ENCODE assay signal across 9 mouse cellular contexts in the genomic region with DNA sequence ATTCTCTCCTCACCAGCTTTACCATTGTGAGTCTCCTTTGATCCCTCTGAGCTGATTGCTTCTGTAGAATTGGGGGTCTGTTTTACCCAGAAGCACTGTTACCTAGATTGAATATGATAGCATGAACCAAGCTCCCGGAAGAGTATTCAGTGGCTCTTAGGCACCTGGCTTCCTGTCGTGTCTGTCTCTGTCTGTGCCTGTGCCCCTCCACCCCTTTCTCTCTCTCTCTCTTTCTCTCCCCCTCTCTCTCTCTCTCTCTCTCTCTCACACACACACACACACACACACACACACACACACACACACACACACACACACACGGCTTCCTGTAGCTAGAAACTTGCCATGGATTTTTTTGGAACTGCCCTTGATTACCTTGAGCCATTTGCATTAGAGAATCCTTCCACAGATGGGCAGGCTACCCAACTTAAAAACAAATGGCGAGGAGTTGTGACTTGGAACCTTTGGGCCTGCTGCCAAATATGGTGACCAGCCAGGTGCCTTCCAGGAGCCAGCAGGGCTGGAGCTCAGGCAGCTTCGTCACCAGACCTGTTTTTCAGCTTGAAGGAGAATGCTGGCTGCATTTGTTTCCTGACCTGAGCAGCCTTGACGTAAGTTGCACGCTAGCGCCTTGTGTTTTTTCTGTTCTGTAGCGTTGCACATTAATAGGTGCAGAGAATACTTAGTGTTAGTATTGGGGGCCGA. TPM values are rescaled to one million over a fixed set of nuclear protein-coding genes. Genes with fewer than 3 reads are reported as not detected.
DNase-seq lines count a peak whose midpoint lies in the region; ATAC-seq lines count a peak whose summit lies in the region.
"Had no signal": no experiment of that assay in that cellular context is flagged by ENCODE, and none has a peak within 500 bp of the region (broad histone marks: within the 10 kb centered on the region; RNA-seq: fewer than 3 reads in every experiment).

No protein-coding gene starts in this region.

- no peak overlapping the region for H3K4me3 ChIP-seq in embryonic facial prominence, embryonic 12.5 days
- H3K4me3 ChIP-seq: erythroblast, embryonic 14.5 days; limb, embryonic 13.5 days had no signal

- peak overlapping the region; percentile 36; the same call in 1 of the 2 replicates for H3K27ac ChIP-seq in embryonic facial prominence, embryonic 12.5 days
- H3K27ac ChIP-seq: limb, embryonic 13.5 days had no signal

- peak; percentile 50 to 78 for DNase-seq in urinary bladder, adult 18-20 months (ENCODE audit: low spot score in 2 of 2)
- DNase-seq in urinary bladder, postnatal 4 days (ENCODE audit: low spot score in 2 of 2): no peak
- peak; percentile 80 to 90 for DNase-seq in lung, adult 18-20 months
- no peak for DNase-seq in frontal cortex, adult 2 months (ENCODE audit: extremely low spot score in 1 of 2, low spot score in 1 of 2)
- no peak for DNase-seq in Muller cell, postnatal 12 days (ENCODE audit: inconsistent ontology term)
- DNase-seq in layer of hippocampus, adult 8-10 months (ENCODE audit: low spot score in 2 of 2): no peak

- no peak overlapping the region for H3K4me2 ChIP-seq in embryonic facial prominence, embryonic 12.5 days (replicated peaks)
- H3K4me2 ChIP-seq: limb, embryonic 13.5 days had no signal

- ATAC-seq in embryonic facial prominence, embryonic 12.5 days (ENCODE audit: insufficient number of reproducible peaks, insufficient read depth, low FRiP score, low TSS enrichment): no peak

- H3K9me3 ChIP-seq in embryonic facial prominence, embryonic 12.5 days: no peaks in the 10 kb centered on the region
- H3K9me3 ChIP-seq: limb, embryonic 13.5 days had no signal

- no peaks in the 10 kb centered on the region for H3K4me1 ChIP-seq in embryonic facial prominence, embryonic 12.5 days

- H3K36me3 ChIP-seq in embryonic facial prominence, embryonic 12.5 days: peaks cover 21% of the 10 kb centered on the region

- H3K9ac ChIP-seq in embryonic facial prominence, embryonic 12.5 days: no peak overlapping the region
- H3K9ac ChIP-seq: limb, embryonic 13.5 days had no signal

- WGBS in embryonic facial prominence, embryonic 12.5 days: 76% methylated on average over 10 of the region's 10 CpGs

- H3K27me3 ChIP-seq in embryonic facial prominence, embryonic 12.5 days: no peaks in the 10 kb centered on the region
- H3K27me3 ChIP-seq: limb, embryonic 13.5 days had no signal

RNA-seq across cellular contexts. Expression of a gene that starts 27.1 kb away (rescaled TPM):
- 0.08 and 0.10 TPM in 2 replicates for polyA plus RNA-seq in embryonic facial prominence, embryonic 12.5 days (2016; fragmentation: Nextera tagmentation; extraction: Ambion mirVana)
- 0.04 and 0.11 TPM in 2 replicates for polyA plus RNA-seq in frontal cortex, adult 2 months (2012; rRNA removed)
- under 1 TPM; 0.12 to 0.45 (median 0.23) TPM for total RNA-seq in layer of hippocampus, adult 8-10 months (2022)
- polyA plus RNA-seq: erythroblast, embryonic 14.5 days had no signal

Comparison
In these comparisons a context has a peak if more than half of its experiments do, and no peak if none do; other contexts are left out.
1. DNase-seq: peak in urinary bladder, adult 18-20 months (2 of 2) and lung, adult 18-20 months (2 of 2); none in urinary bladder, postnatal 4 days (0 of 2), frontal cortex, adult 2 months (0 of 2), Muller cell, postnatal 12 days (single experiment) and layer of hippocampus, adult 8-10 months (0 of 2).